Mouse (Mus musculus): ENCODE measurements around the gene Pou5f1.
A peak's percentile ranks its signal among the peaks of the same experiment; 100 is the strongest.

Gene Pou5f1

GRCm38 (mm10) chr17:35550143-35550494 is 44.3 kb downstream of the Pou5f1 start:
- DNase-seq (ENCODE audit: inconsistent ontology term) = no peak

GRCm38 (mm10) chr17:35550871-35551270 is 45.1 kb downstream of the Pou5f1 start:
- no peak for DNase-seq (ENCODE audit: inconsistent ontology term)

GRCm38 (mm10) chr17:35551881-35552414 is 46.1 kb downstream of the Pou5f1 start, which contains the start of gene Cdsn:
TSS of gene Cdsn (plus strand) at chr17:35552128.
- DNase-seq (ENCODE audit: inconsistent ontology term) = peak; percentile 79

GRCm38 (mm10) chr17:35554321-35554720 is 48.5 kb downstream of the Pou5f1 start:
- DNase-seq (ENCODE audit: inconsistent ontology term) = no peak

- DNase-seq (ENCODE audit: inconsistent ontology term) = no peak
Measured at GRCm38 (mm10) chr17:35554761-35555397, 49.1 kb downstream of the Pou5f1 start.

GRCm38 (mm10) chr17:35556186-35556765 is 50.5 kb downstream of the Pou5f1 start:
- DNase-seq (ENCODE audit: inconsistent ontology term) = no peak

- DNase-seq (ENCODE audit: inconsistent ontology term) = peak; percentile 78
Measured at GRCm38 (mm10) chr17:35556812-35557211, 51.0 kb downstream of the Pou5f1 start.

GRCm38 (mm10) chr17:35557351-35557750 is 51.5 kb downstream of the Pou5f1 start:
- peak; percentile 94 for DNase-seq (ENCODE audit: inconsistent ontology term)

- DNase-seq (ENCODE audit: inconsistent ontology term) = no peak
Measured at GRCm38 (mm10) chr17:35558216-35558615, 52.4 kb downstream of the Pou5f1 start.

Data from Muller cell, postnatal 12 days (primary cell).